ENCODE assay signal across 8 mouse cellular contexts in the genomic region with DNA sequence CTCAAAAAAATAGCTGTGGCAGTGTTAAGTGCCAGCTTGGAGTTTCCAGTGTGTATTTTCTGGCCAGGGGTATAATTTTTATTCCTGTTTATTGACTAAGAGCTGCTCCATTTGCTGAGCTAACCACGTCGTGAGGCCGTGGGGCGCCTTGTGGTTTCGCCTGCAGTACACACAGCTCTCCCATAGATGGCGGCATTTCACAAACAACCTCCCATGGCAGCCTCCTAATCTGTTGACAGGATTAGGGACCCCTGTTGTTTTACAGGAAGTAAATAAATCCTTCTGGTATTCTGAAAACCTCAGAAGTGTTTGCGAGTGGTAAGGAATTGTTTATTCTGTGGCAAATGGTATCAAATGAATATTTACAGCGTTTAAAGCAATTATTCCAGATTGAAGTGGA.
DNase-seq lines count a peak whose midpoint lies in the region; ATAC-seq and TF ChIP-seq lines count a peak whose summit lies in the region.

No protein-coding gene starts in this region.

- peak; percentile 83; the same call in 1 of the 2 replicates for ATAC-seq in hindbrain, embryonic 15.5 days (ENCODE audit: low FRiP score, low read depth)
- ATAC-seq in stomach, embryonic 16.5 days (ENCODE audit: insufficient read depth, low FRiP score), result no peak

- H3K79me2 ChIP-seq in heart, adult 2 months (replicated peaks; ENCODE audit: control insufficient read depth, insufficient read depth, low read length), result no peaks in the 10 kb centered on the region

- peak; percentile 25 to 61 for DNase-seq in heart, adult 2 months
- no peak for DNase-seq in heart, postnatal 25 days (ENCODE audit: low spot score)
- peak; percentile 56 for DNase-seq in brain, adult 2 months (ENCODE audit: low read depth, low spot score)
- peak; percentile 10 for DNase-seq in fibroblast of lung, adult 2 months (ENCODE audit: low read depth)
- DNase-seq in left cerebral cortex, adult 18-20 months (ENCODE audit: low spot score in 2 of 2), result peak; percentile 48 to 59
- DNase-seq in midbrain, embryonic 10.5 days (ENCODE audit: low spot score), result peak; percentile 60

- H3K9me3 ChIP-seq in hindbrain, embryonic 15.5 days, result no peaks in the 10 kb centered on the region
- H3K9me3 ChIP-seq in midbrain, embryonic 10.5 days (replicated peaks), result no peaks in the 10 kb centered on the region
- no peaks in the 10 kb centered on the region for H3K9me3 ChIP-seq in stomach, embryonic 16.5 days (replicated peaks; ENCODE audit: control insufficient read depth, low read length)

- no peak for TF ChIP-seq EP300 in heart, adult 2 months (IDR thresholded peaks at IDR 0.05; ENCODE audit: insufficient read depth, low read depth, low read length)

- no peak overlapping the region for H3K9ac ChIP-seq in heart, adult 2 months (ENCODE audit: low read depth, low read length)
- no peak overlapping the region for H3K9ac ChIP-seq in hindbrain, embryonic 15.5 days
- H3K9ac ChIP-seq in stomach, embryonic 16.5 days (ENCODE audit: low read length), result no peak overlapping the region

- no peaks in the 10 kb centered on the region for H3K27me3 ChIP-seq in heart, adult 2 months (ENCODE audit: control insufficient read depth, insufficient read depth, low read length)
- peaks cover 7% of the 10 kb centered on the region; the same call in 1 of the 2 replicates for H3K27me3 ChIP-seq in hindbrain, embryonic 15.5 days
- peaks cover 22% of the 10 kb centered on the region for H3K27me3 ChIP-seq in midbrain, embryonic 10.5 days (ENCODE audit: low read depth, poor library complexity, severe bottlenecking)
- no peaks in the 10 kb centered on the region for H3K27me3 ChIP-seq in stomach, embryonic 16.5 days (ENCODE audit: control insufficient read depth, insufficient read depth, low read length)

- H3K36me3 ChIP-seq in heart, adult 2 months (ENCODE audit: control insufficient read depth, insufficient read depth, low read length), result no peaks in the 10 kb centered on the region
- no peaks in the 10 kb centered on the region for H3K36me3 ChIP-seq in hindbrain, embryonic 15.5 days
- H3K36me3 ChIP-seq in midbrain, embryonic 10.5 days, result no peaks in the 10 kb centered on the region
- no peaks in the 10 kb centered on the region for H3K36me3 ChIP-seq in stomach, embryonic 16.5 days (ENCODE audit: control insufficient read depth, insufficient read depth, low read length)

- 11% methylated on average over 8 of the region's 8 CpGs for WGBS in heart, adult 2 months
- WGBS in hindbrain, embryonic 15.5 days, result 16% methylated on average over 8 of the region's 8 CpGs
- 40% methylated on average over 8 of the region's 8 CpGs for WGBS in midbrain, embryonic 10.5 days
- 17% methylated on average over 8 of the region's 8 CpGs for WGBS in stomach, embryonic 16.5 days

- intact Hi-C loops in heart, adult 2 months (cut with DNase I), result loop anchor here (2.0 kb wide), 1 partner anchor 1316 kb away; no protein-coding TSS in a partner anchor
- intact Hi-C loops in heart, postnatal 25 days (cut with DNase I), result loop anchor here (2.0 kb wide), 1 partner anchor 1308 kb away; no protein-coding TSS in a partner anchor

- TF ChIP-seq CTCF in heart, adult 2 months (IDR thresholded peaks at IDR 0.05), result peak; percentile 97

- no peak overlapping the region for H3K27ac ChIP-seq in heart, adult 2 months
- H3K27ac ChIP-seq in hindbrain, embryonic 15.5 days (replicated peaks), result no peak overlapping the region
- no peak overlapping the region for H3K27ac ChIP-seq in midbrain, embryonic 10.5 days (replicated peaks)
- H3K27ac ChIP-seq in stomach, embryonic 16.5 days (ENCODE audit: low read length), result no peak overlapping the region

- no peak for TF ChIP-seq POLR2A in heart, adult 2 months (IDR thresholded peaks at IDR 0.05; ENCODE audit: insufficient read depth, low read depth, low read length)

- no peak overlapping the region for H3K4me2 ChIP-seq in hindbrain, embryonic 15.5 days
- peak overlapping the region; percentile 9; the same call in 1 of the 2 replicates for H3K4me2 ChIP-seq in stomach, embryonic 16.5 days (ENCODE audit: low read depth, low read length)

- H3K4me1 ChIP-seq in heart, adult 2 months (ENCODE audit: control insufficient read depth, insufficient read depth, low read length), result no peaks in the 10 kb centered on the region
- H3K4me1 ChIP-seq in hindbrain, embryonic 15.5 days (replicated peaks), result no peaks in the 10 kb centered on the region
- no peaks in the 10 kb centered on the region for H3K4me1 ChIP-seq in midbrain, embryonic 10.5 days
- 0 out of 2 replicates have a peak, but pooled peaks cover 2% of the 10 kb centered on the region for H3K4me1 ChIP-seq in stomach, embryonic 16.5 days (ENCODE audit: control insufficient read depth, insufficient read depth, low read length)

- no peak overlapping the region for H3K4me3 ChIP-seq in heart, adult 2 months
- H3K4me3 ChIP-seq in hindbrain, embryonic 15.5 days, result no peak overlapping the region
- no peak overlapping the region for H3K4me3 ChIP-seq in midbrain, embryonic 10.5 days
- H3K4me3 ChIP-seq in stomach, embryonic 16.5 days (replicated peaks; ENCODE audit: low read length), result no peak overlapping the region
